Mouse (Mus musculus): ENCODE data around the gene Gng13.

- TF ChIP-seq CTCF (conservative IDR thresholded peaks at IDR 0.05; ENCODE audit: insufficient read depth, insufficient read length, low read depth, low read length) (no peak), POLR2A (IDR thresholded peaks at IDR 0.05; ENCODE audit: low read depth, low read length) (no peak)
Observed at GRCm38 (mm10) chr17:25688922-25689321, 28.0 kb upstream of the Gng13 start.

Measured in kidney, adult 2 months (tissue).